Mouse (Mus musculus) myocyte (in vitro differentiated cells): ENCODE data around the gene 5330417C22Rik.

Experiments
- MYOD1 ChIP-seq, 3 experiments: IDR thresholded peaks; one replicate each; pipeline ENCODE4 v1.6.1; 2011; ENCODE audit warnings: control low read depth in 2 of 3, low read depth in 2 of 3, mild to moderate bottlenecking in 2 of 3, moderate library complexity in 1 of 3; ENCODE audit not compliant: insufficient read length in 2 of 3, control insufficient read depth in 1 of 3
- MYOG ChIP-seq, 3 experiments: IDR thresholded peaks; one replicate each; pipeline ENCODE4 v1.6.1; 2011; ENCODE audit warnings: control low read depth in 2 of 3, low read depth in 2 of 3, mild to moderate bottlenecking in 2 of 3; ENCODE audit not compliant: insufficient read length in 2 of 3, control insufficient read depth in 1 of 3, insufficient read depth in 1 of 3
- POLR2A ChIP-seq: IDR thresholded peaks from one replicate; pipeline ENCODE4 v1.6.1; 2011; ENCODE audit warnings: low read depth, mild to moderate bottlenecking, control low read depth, moderate library complexity; ENCODE audit not compliant: insufficient read length
- POLR2AphosphoS2 ChIP-seq: IDR thresholded peaks from one replicate; pipeline ENCODE4 v1.6.1; 2011; ENCODE audit warnings: low read depth, control low read depth; ENCODE audit not compliant: insufficient read length
- SRF ChIP-seq: IDR thresholded peaks from one replicate; pipeline ENCODE4 v1.6.1; 2011; ENCODE audit warnings: low read depth; ENCODE audit not compliant: control insufficient read depth, insufficient read length

DNA sequence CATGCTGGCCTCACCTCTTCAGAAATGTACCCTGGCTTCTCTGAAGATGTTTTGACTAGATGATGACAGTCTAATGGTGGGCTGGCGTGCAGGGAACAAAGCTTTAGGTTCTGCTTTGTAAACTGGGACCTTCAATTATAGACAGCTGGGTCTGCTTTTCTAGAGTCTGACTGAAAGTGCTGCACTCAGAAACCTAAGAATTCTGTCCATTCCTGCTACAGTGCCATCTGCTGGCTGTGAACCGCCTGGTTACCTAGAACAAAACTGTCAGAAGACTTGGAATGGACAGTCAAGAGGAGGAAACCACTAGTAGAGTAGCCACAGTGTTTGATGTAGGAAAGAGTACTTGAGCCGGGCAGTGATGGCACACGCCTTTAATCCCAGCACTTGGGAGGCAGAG is 27.0 kb upstream of the 5330417C22Rik start:
- no peak for TF ChIP-seq POLR2A
- TF ChIP-seq SRF = no peak
- TF ChIP-seq MYOG (IDR thresholded peaks at IDR 0.05; ENCODE audit: control insufficient read depth in 1 of 3, insufficient read depth in 1 of 3, insufficient read length in 2 of 3, low read depth in 2 of 3) = no peak
- TF ChIP-seq POLR2AphosphoS2 = no peak
- TF ChIP-seq MYOD1 (IDR thresholded peaks at IDR 0.05; ENCODE audit: control insufficient read depth in 1 of 3, insufficient read length in 2 of 3, low read depth in 2 of 3) = no peak
